Mouse (Mus musculus): ENCODE results near the gene Kcnb1. TPM values are rescaled to one million over a fixed set of nuclear protein-coding genes. Genes with fewer than 3 reads are reported as not detected.

The Kcnb1 gene
- polyA plus RNA-seq, 1 experiment from 2014 or later = 2.3 TPM

DNA sequence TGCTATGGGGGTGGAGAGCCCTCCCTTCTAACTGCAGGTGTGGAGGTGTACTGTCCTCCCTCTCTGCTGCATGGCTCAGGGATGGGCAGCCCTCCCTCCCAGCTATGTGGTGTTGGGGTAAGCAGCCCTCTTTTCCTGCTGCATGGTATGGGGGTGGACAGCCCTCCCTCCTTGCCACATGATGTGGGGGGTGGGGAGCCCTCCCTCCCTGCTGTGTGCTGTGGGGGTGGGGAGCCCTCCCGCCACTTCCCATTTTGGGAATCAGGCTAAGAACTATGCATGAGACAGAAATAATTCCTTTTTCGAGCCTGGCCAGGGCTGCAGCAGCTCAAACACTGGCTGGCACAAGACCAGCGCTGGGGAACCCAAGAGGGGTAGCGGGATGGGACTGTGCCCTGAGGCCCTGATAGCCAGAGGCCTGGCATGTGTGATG lies 34.4 kb downstream of the Kcnb1 start:
- Histone ChIP-seq H3K36me3 (no peaks in the 10 kb centered on the region), H3K9me3 (0 out of 2 replicates have a peak, but pooled peaks cover 2% of the 10 kb centered on the region), H3K4me3 (replicated peaks) (no peak overlapping the region), H3K4me2 (replicated peaks) (no peak overlapping the region), H3K27me3 (no peaks in the 10 kb centered on the region), H3K27ac (peak overlapping the region; percentile 47; the same call in 1 of the 2 replicates), H3K9ac (replicated peaks) (peak overlapping the region; percentile 41; the same call in 1 of the 2 replicates), H3K4me1 (replicated peaks) (peaks cover 17% of the 10 kb centered on the region)
- WGBS = 46% methylated on average over 4 of the region's 4 CpGs
- peak; percentile 67 for ATAC-seq

DNA sequence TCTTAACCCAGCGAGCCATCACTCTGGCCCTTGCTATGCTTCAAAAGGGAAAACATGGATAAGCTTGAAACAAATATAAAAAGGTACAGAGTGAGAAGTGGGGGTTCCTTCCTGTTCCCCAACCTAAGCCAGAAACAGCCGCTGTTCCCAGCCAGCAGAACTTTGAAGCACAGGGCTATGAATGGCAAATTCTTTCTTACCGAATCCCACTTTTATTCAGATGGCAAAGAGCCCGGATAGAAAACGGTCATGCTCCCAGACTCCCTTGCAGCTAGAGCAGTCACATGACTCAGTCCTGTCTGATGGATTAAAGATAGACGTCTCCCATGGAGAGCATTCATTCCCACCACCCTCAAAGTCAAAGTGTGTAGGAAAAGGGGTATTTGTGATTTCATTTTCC lies 39.1 kb downstream of the Kcnb1 start:
- no peak overlapping the region for H3K4me3 ChIP-seq (replicated peaks)
- no peak for ATAC-seq
- peaks cover 16% of the 10 kb centered on the region for H3K4me1 ChIP-seq (replicated peaks)
- WGBS = 96% methylated on average over 6 of the region's 6 CpGs
- H3K36me3 ChIP-seq = no peaks in the 10 kb centered on the region
- no peaks in the 10 kb centered on the region for H3K27me3 ChIP-seq
- H3K27ac ChIP-seq = no peak overlapping the region
- 0 out of 2 replicates have a peak, but pooled peaks cover 2% of the 10 kb centered on the region for H3K9me3 ChIP-seq
- no peak overlapping the region for H3K9ac ChIP-seq (replicated peaks)
- no peak overlapping the region for H3K4me2 ChIP-seq (replicated peaks)

DNA sequence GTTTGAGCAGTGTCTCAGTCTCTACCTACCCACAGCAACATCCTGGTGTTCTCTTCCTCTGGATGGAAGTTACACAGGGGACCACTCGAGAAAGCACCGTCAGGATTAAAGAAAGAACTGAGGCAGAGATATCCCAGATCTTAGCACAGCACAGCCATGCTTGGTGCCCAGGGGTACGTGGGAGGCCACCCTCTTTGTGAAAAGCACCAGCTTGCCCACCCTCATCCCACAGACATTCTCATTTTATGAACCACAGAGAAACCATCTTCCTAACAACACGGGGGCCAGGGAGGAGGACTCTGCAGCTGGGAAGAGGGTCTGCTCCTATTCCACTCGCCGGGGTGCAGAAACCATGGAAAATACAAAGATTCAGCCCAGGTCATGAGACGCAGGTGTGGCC lies 39.8 kb downstream of the Kcnb1 start:
- no peak overlapping the region for H3K4me2 ChIP-seq (replicated peaks)
- no peak for ATAC-seq
- 0 out of 2 replicates have a peak, but pooled peaks cover 2% of the 10 kb centered on the region for H3K9me3 ChIP-seq

DNA sequence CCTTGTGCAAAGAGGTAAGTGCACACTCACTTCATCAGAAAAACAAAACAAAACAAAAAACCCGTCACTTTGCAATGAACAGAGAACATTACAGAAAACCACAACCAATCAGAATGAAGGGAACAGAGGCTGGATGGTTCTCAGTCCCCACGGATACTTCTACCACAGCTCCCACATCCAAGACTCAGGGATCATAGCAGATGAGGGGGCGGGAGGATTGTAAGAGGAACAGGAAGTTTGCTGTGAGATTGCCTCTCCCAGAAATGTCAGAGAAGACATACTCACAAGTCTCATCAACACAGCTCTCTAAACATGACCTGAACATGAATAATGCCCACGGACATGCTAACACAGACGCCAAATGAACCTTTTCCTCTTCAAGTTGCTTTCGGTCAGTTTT lies 40.9 kb downstream of the Kcnb1 start:
- 93% methylated on average over 6 of the region's 6 CpGs for WGBS
- no peak overlapping the region for H3K27ac ChIP-seq
- peaks cover 26% of the 10 kb centered on the region for H3K4me1 ChIP-seq (replicated peaks)
- H3K36me3 ChIP-seq = no peaks in the 10 kb centered on the region
- no peak overlapping the region for H3K4me3 ChIP-seq (replicated peaks)
- no peaks in the 10 kb centered on the region for H3K27me3 ChIP-seq
- ATAC-seq = no peak
- no peak overlapping the region for H3K4me2 ChIP-seq (replicated peaks)
- no peak overlapping the region for H3K9ac ChIP-seq (replicated peaks)
- H3K9me3 ChIP-seq = 0 out of 2 replicates have a peak, but pooled peaks cover 2% of the 10 kb centered on the region

More for the DNA sequence above, 39.8 kb downstream of the Kcnb1 start:
- Histone ChIP-seq H3K27ac (no peak overlapping the region), H3K4me1 (replicated peaks) (peaks cover 16% of the 10 kb centered on the region), H3K9ac (replicated peaks) (no peak overlapping the region), H3K4me3 (replicated peaks) (no peak overlapping the region), H3K27me3 (no peaks in the 10 kb centered on the region), H3K36me3 (no peaks in the 10 kb centered on the region)
- WGBS = 96% methylated on average over 7 of the region's 7 CpGs

- ATAC-seq = no peak
- no peaks in the 10 kb centered on the region for H3K27me3 ChIP-seq
- WGBS = 85% methylated on average over 8 of the region's 8 CpGs
- 0 out of 2 replicates have a peak, but pooled peaks cover 2% of the 10 kb centered on the region for H3K9me3 ChIP-seq
- H3K4me2 ChIP-seq (replicated peaks) = no peak overlapping the region
- no peak overlapping the region for H3K9ac ChIP-seq (replicated peaks)
- H3K36me3 ChIP-seq = no peaks in the 10 kb centered on the region
- peaks cover 30% of the 10 kb centered on the region for H3K4me1 ChIP-seq (replicated peaks)
- no peak overlapping the region for H3K4me3 ChIP-seq (replicated peaks)
- no peak overlapping the region for H3K27ac ChIP-seq
These were observed 42.2 kb downstream of the Kcnb1 start for GRCm38 (mm10) chr2:167147708-167148107.

- Histone ChIP-seq H3K27me3 (no peaks in the 10 kb centered on the region), H3K9me3 (0 out of 2 replicates have a peak, but pooled peaks cover 2% of the 10 kb centered on the region), H3K9ac (replicated peaks) (no peak overlapping the region), H3K27ac (peak overlapping the region; percentile 48; the same call in 1 of the 2 replicates), H3K4me1 (replicated peaks) (peaks cover 30% of the 10 kb centered on the region), H3K4me2 (replicated peaks) (no peak overlapping the region), H3K4me3 (replicated peaks) (no peak overlapping the region), H3K36me3 (no peaks in the 10 kb centered on the region)
- no peak for ATAC-seq
- 72% methylated on average over 5 of the region's 5 CpGs for WGBS
These were observed 44.1 kb downstream of the Kcnb1 start for GRCm38 (mm10) chr2:167145904-167146303.

DNA sequence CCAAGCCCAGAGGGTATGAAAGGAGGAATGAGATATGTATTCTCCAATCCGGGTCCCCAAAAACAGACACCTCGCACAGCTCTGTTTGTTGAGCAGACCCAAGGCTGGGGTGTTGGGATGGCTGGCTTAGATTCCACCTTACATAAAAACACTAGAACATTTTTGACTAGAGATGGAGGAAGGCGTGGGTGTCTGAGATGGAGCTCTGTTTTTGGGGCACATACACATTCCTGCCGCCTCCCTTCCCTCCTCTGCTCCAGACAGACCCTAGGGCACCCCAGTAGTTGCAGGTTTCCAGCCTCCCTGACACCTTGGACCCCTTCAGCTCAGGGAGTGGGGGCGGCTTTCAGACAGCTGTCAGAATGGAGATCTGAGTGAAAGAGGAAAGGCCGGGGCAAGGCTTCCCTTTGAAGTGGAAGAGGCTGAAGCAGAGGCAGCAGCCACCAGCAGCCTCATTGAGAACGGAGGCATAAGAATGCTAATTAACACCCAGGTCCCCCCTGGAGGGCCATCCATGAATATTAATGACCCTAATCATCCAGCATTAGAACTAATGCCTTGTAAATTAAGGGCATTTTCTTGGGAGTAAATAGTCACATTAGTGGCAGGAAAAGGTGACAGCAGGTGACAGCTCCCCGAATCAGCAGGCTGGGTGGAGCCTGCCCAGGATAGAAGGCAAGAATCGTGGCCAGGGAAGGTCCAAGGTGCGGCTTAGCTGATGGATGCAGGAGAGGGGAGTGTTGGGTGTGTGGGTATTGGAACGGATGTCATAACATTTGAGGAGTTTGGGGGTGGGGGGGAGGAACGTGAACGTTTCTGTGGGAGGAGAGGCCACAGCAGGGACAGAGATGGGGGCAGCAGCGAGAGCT lies 45.3 kb downstream of the Kcnb1 start:
- WGBS = 12% methylated on average over 14 of the region's 14 CpGs
- Histone ChIP-seq H3K4me3 (replicated peaks) (no peak overlapping the region), H3K9ac (replicated peaks) (peak overlapping the region; percentile 41; the same call in 1 of the 2 replicates), H3K4me2 (replicated peaks) (0 out of 2 replicates have a peak overlapping the region, but pooled peaks have one; percentile 2), H3K27me3 (no peaks in the 10 kb centered on the region), H3K27ac (peak overlapping the region; percentile 69), H3K36me3 (no peaks in the 10 kb centered on the region), H3K9me3 (no peaks in the 10 kb centered on the region), H3K4me1 (replicated peaks) (peaks cover 30% of the 10 kb centered on the region)
- peak; percentile 74 for ATAC-seq

DNA sequence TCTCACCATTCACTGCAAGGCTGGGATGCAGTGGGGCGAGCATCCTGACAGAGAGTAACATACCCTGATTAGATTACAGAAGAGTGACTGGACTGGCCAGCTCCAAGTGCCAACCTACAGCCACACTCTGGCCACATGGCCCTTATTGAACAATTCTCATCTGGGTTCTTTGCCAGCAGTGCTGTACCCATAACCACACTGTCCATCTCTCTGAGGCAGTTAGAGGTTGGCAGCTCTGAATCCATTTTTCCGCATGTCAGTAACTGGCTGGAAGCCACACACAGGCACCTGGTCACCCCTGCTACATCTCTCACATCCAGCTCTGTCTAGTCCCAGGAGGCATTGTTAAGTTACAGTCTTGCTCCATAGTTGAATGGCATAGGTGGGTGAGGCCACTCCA lies 46.0 kb downstream of the Kcnb1 start:
- Histone ChIP-seq H3K27me3 (no peaks in the 10 kb centered on the region), H3K36me3 (no peaks in the 10 kb centered on the region), H3K4me3 (replicated peaks) (no peak overlapping the region), H3K4me1 (replicated peaks) (peaks cover 30% of the 10 kb centered on the region), H3K9ac (replicated peaks) (0 out of 2 replicates have a peak overlapping the region, but pooled peaks have one; percentile 14), H3K9me3 (no peaks in the 10 kb centered on the region), H3K4me2 (replicated peaks) (no peak overlapping the region), H3K27ac (peak overlapping the region; percentile 69)
- 72% methylated on average over 2 of the region's 2 CpGs for WGBS
- ATAC-seq = no peak

- Histone ChIP-seq H3K4me3 (replicated peaks) (no peak overlapping the region), H3K9me3 (no peaks in the 10 kb centered on the region), H3K27me3 (no peaks in the 10 kb centered on the region), H3K27ac (no peak overlapping the region), H3K9ac (replicated peaks) (no peak overlapping the region), H3K36me3 (no peaks in the 10 kb centered on the region), H3K4me1 (replicated peaks) (peaks cover 31% of the 10 kb centered on the region), H3K4me2 (replicated peaks) (no peak overlapping the region)
- no peak for ATAC-seq
- WGBS = 86% methylated on average over 3 of the region's 3 CpGs
These were observed 47.7 kb downstream of the Kcnb1 start for GRCm38 (mm10) chr2:167142282-167142681.

- Histone ChIP-seq H3K4me2 (replicated peaks) (no peak overlapping the region), H3K27me3 (no peaks in the 10 kb centered on the region), H3K9me3 (no peaks in the 10 kb centered on the region), H3K4me3 (replicated peaks) (no peak overlapping the region), H3K9ac (replicated peaks) (no peak overlapping the region), H3K36me3 (no peaks in the 10 kb centered on the region), H3K27ac (no peak overlapping the region), H3K4me1 (replicated peaks) (peaks cover 35% of the 10 kb centered on the region)
- WGBS = 82% methylated on average over 4 of the region's 4 CpGs
- ATAC-seq = no peak
These were observed 48.1 kb downstream of the Kcnb1 start for GRCm38 (mm10) chr2:167141810-167142209.

GRCm38 (mm10) chr2:167139801-167140269 lies 50.1 kb downstream of the Kcnb1 start:
- Histone ChIP-seq H3K27me3 (no peaks in the 10 kb centered on the region), H3K4me1 (replicated peaks) (peaks cover 29% of the 10 kb centered on the region), H3K27ac (no peak overlapping the region), H3K36me3 (no peaks in the 10 kb centered on the region), H3K9ac (replicated peaks) (no peak overlapping the region), H3K9me3 (no peaks in the 10 kb centered on the region), H3K4me3 (replicated peaks) (no peak overlapping the region), H3K4me2 (replicated peaks) (no peak overlapping the region)
- 71% methylated on average over 13 of the region's 13 CpGs for WGBS
- ATAC-seq = no peak

GRCm38 (mm10) chr2:167138611-167139010 lies 51.3 kb downstream of the Kcnb1 start:
- Histone ChIP-seq H3K36me3 (no peaks in the 10 kb centered on the region), H3K4me1 (replicated peaks) (peaks cover 17% of the 10 kb centered on the region), H3K9me3 (no peaks in the 10 kb centered on the region), H3K4me3 (replicated peaks) (no peak overlapping the region), H3K27me3 (no peaks in the 10 kb centered on the region), H3K4me2 (replicated peaks) (no peak overlapping the region), H3K9ac (replicated peaks) (no peak overlapping the region), H3K27ac (no peak overlapping the region)
- 0 out of 2 replicates have a peak, but pooled peaks have one; percentile 5 for ATAC-seq
- WGBS = 68% methylated on average over 6 of the region's 6 CpGs
